Mouse (Mus musculus) G1E (cell line): ENCODE measurements at regions not wholly inside any gene's neighbourhood (a gene's known extent, or its start where the extent isn't known, plus 50 kb on each side); places are given as distances from the start of the nearest gene placed in this dataset.

Experiments used
- ATAC-seq: 2 replicates; pipeline ENCODE4 v1.8.0; 2016; ENCODE audit warnings: mild to moderate bottlenecking; ENCODE audit not compliant: insufficient number of reproducible peaks, poor library complexity, low FRiP score, severe bottlenecking; ENCODE audit errors: extremely low read depth
- DNase-seq: peaks from one replicate; pipeline ENCODE4 v3.0.0; 2012; ENCODE audit warnings: low spot score
- H3K27me3 ChIP-seq: 2 replicates; pipeline ENCODE4 v1.6.1; 2012; ENCODE audit warnings: mild to moderate bottlenecking, low read length, inconsistent platforms; ENCODE audit not compliant: insufficient read depth
- H3K36me3 ChIP-seq: replicated peaks from 2 replicates; pipeline ENCODE3; 2012; ENCODE audit warnings: mild to moderate bottlenecking, inconsistent platforms
- H3K4me1 ChIP-seq: 2 replicates; pipeline ENCODE4 v1.6.1; 2012; ENCODE audit warnings: low read depth, low read length, inconsistent platforms, mixed read lengths; ENCODE audit not compliant: insufficient read depth
- H3K4me3 ChIP-seq: 2 replicates; pipeline ENCODE4 v1.5.1; 2012; ENCODE audit warnings: low read depth, mild to moderate bottlenecking, inconsistent platforms, low read length, moderate library complexity, mixed read lengths
- H3K9me3 ChIP-seq: replicated peaks from 2 replicates; pipeline ENCODE4 v1.6.1; 2012; ENCODE audit warnings: inconsistent platforms
- CTCF ChIP-seq: IDR thresholded peaks from 2 replicates; pipeline ENCODE4 v1.5.1; 2012; ENCODE audit warnings: low read depth, low read length, inconsistent platforms, mixed read lengths
- GATA1 ChIP-seq: IDR thresholded peaks from 2 replicates; pipeline ENCODE4 v1.6.1; 2012; ENCODE audit warnings: borderline replicate concordance, low read length, inconsistent platforms, mixed read lengths
- GATA2 ChIP-seq: IDR thresholded peaks from 2 replicates; pipeline ENCODE4 v1.6.1; 2012; ENCODE audit warnings: low read depth, low read length, inconsistent platforms, borderline replicate concordance
- POLR2AphosphoS5 ChIP-seq: IDR thresholded peaks from 2 replicates; pipeline ENCODE4 v1.6.1; 2012; ENCODE audit warnings: low read depth, low read length, inconsistent platforms; ENCODE audit not compliant: insufficient replicate concordance
- TAL1 ChIP-seq: conservative IDR thresholded peaks from 2 replicates; pipeline ENCODE4 v1.6.1; 2012; ENCODE audit warnings: low read depth, low read length, inconsistent platforms, mixed read lengths

DNA sequence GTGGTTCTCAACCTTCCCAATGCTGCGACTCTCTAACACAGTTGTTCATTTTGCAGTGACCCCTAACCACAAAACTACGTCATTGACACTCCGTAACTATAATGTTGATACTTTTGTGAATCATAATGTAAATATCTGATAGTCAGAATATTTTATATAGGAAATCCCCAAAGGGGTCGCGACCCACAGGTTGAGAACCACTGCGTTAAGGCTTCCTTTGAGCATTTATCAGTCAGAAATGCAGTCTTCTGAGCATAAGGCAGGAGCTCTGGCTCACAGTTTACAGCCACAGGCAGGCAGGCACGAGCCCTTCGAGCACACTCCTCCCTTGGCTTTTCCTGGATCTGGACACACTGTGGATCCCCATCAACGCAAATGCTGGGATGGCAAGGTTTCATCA, 57.0 kb downstream of the Nxnl2 start:
- H3K27me3 ChIP-seq: no peaks in the 10 kb centered on the region
- peaks cover 6% of the 10 kb centered on the region for H3K9me3 ChIP-seq
- no peak overlapping the region for H3K4me3 ChIP-seq
- TF ChIP-seq GATA1 (no peak), GATA2 (no peak), POLR2AphosphoS5 (no peak), TAL1 (no peak), CTCF (no peak)
- ATAC-seq (no peak), DNase-seq (no peak)
- no peaks in the 10 kb centered on the region for H3K4me1 ChIP-seq
- H3K36me3 ChIP-seq: no peaks in the 10 kb centered on the region

- no peaks in the 10 kb centered on the region for H3K27me3 ChIP-seq
- no peak for TF ChIP-seq POLR2AphosphoS5
- no peak for TF ChIP-seq TAL1
- no peak for TF ChIP-seq GATA2
- no peak for TF ChIP-seq CTCF
- TF ChIP-seq GATA1: no peak
- ATAC-seq (no peak), DNase-seq (no peak)
- H3K36me3 ChIP-seq: no peaks in the 10 kb centered on the region
- no peak overlapping the region for H3K4me3 ChIP-seq
- peaks cover 4% of the 10 kb centered on the region for H3K9me3 ChIP-seq
- H3K4me1 ChIP-seq: no peaks in the 10 kb centered on the region
Observed at GRCm38 (mm10) chr13:51228862-51229770, 58.3 kb downstream of the Nxnl2 start.

DNA sequence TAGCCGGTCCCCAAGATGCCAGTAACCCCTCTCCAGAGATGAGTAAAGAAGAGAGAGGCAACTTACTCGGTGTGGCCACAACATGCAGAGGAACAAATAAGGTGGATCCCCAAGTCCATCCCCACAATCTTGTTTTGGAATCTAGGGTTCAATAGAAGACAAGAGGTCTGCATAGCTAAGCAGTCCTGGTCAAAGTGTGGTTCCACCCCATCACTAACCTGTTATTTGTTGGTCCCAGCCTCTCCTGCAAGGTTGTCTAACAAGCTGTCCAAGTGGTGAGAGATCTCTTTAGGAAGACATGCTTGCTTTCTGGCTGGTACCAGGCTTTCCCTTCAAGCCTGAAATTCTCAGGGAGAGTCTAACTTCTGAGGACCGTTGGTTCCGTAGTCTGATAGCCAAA, 59.0 kb downstream of the Nxnl2 start:
- Histone ChIP-seq H3K27me3 (no peaks in the 10 kb centered on the region), H3K4me3 (no peak overlapping the region), H3K9me3 (peaks cover 4% of the 10 kb centered on the region), H3K36me3 (no peaks in the 10 kb centered on the region), H3K4me1 (no peaks in the 10 kb centered on the region)
- no peak for DNase-seq
- TF ChIP-seq GATA1: no peak
- no peak for TF ChIP-seq GATA2
- no peak for TF ChIP-seq TAL1
- TF ChIP-seq CTCF: no peak
- TF ChIP-seq POLR2AphosphoS5: no peak
- no peak for ATAC-seq

DNA sequence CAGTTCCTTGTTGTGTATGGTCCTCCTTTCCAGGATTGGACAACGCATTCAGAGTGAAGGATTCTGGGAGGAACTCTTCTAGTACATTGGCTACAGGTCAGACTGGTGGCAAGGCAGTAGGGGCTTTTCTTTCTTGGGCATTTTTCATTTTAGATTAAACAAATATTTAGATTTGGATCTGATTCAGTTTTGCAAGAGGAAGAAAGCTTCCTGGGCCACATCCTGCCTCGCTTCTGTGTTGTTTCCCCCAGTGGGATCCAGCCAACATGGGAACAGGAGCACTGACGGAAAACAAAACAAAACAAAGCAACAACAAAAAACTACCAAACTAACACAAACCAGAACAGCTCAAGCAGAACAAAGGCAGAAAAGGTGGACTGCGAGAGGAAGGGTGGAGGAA, 60.8 kb downstream of the Nxnl2 start:
- TF ChIP-seq GATA1 (no peak), POLR2AphosphoS5 (no peak), CTCF (no peak), TAL1 (no peak), GATA2 (no peak)
- DNase-seq: no peak
- Histone ChIP-seq H3K9me3 (peaks cover 4% of the 10 kb centered on the region), H3K36me3 (no peaks in the 10 kb centered on the region), H3K4me1 (no peaks in the 10 kb centered on the region), H3K27me3 (no peaks in the 10 kb centered on the region), H3K4me3 (no peak overlapping the region)
- no peak for ATAC-seq

DNA sequence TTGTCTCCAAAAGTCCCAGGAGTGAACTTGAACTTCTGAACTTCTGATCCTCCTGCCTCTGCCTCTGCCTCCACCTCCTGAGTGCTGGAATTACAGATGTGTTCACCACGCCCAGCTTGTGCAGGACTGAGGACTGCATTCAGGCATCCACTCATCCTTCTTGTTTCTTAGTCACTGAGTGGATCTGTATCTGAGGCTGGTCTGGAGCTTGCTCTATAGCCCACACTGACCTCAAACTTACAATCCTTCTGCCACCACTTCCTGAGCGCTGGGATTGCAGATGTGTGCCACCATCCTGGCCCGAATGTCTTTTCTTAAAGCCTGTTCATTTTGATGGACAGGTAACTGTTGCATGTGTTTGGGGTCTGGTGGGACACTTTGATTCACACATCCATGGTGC, 76.6 kb downstream of the Nxnl2 start:
- H3K4me3 ChIP-seq: no peak overlapping the region
- no peaks in the 10 kb centered on the region for H3K4me1 ChIP-seq
- no peak for TF ChIP-seq TAL1
- H3K36me3 ChIP-seq: no peaks in the 10 kb centered on the region
- no peaks in the 10 kb centered on the region for H3K27me3 ChIP-seq
- DNase-seq: no peak
- no peak for ATAC-seq
- H3K9me3 ChIP-seq: peaks cover 6% of the 10 kb centered on the region; the same call in 1 of the 2 replicates

GRCm38 (mm10) chr13:51253371-51253770, 82.5 kb downstream of the Nxnl2 start:
- H3K4me3 ChIP-seq: no peak overlapping the region
- TF ChIP-seq GATA2 (no peak), GATA1 (no peak), TAL1 (no peak), CTCF (no peak), POLR2AphosphoS5 (no peak)
- DNase-seq (no peak), ATAC-seq (no peak)
- H3K4me1 ChIP-seq: no peaks in the 10 kb centered on the region
- H3K27me3 ChIP-seq: no peaks in the 10 kb centered on the region
- H3K36me3 ChIP-seq: no peaks in the 10 kb centered on the region
- peaks cover 15% of the 10 kb centered on the region for H3K9me3 ChIP-seq
